Mouse (Mus musculus) Patski (cell line): Measurements from ENCODE around the gene Itgb5. TPM values are rescaled to one million over a fixed set of nuclear protein-coding genes. Genes with fewer than 3 reads are reported as not detected.
A peak's percentile ranks its signal among the peaks of the same experiment; 100 is the strongest.

Source experiments
- ATAC-seq: fragments of 100-300 bp; one replicate; pipeline ENCODE4 v1.8.0; 2021
- CTCF ChIA-PET: fragments of 350-600 bp; sonication (Branson Sonifier 250); formaldehyde crosslinking; loops from one replicate; lab custom pipeline; 2022; ENCODE audit warnings: inconsistent platforms; lab: Charles Lee
- POLR2A ChIA-PET: fragments of 350-600 bp; sonication (Branson Sonifier 250); formaldehyde crosslinking; loops from one replicate; lab custom pipeline; 2022; ENCODE audit warnings: antibody characterized with exemption, inconsistent platforms; lab: Charles Lee
- DNase-seq: peaks from one replicate; pipeline ENCODE4 v3.0.0-alpha.2; 2011; ENCODE audit warnings: low read depth, low spot score
- H3K27me3 ChIP-seq: fragments of 371-371 bp; one replicate; pipeline ENCODE4 v1.5.1; 2021
- CTCF ChIP-seq: fragments of 100-300 bp; IDR thresholded peaks from one replicate; pipeline ENCODE4 v1.5.1; 2021
- in situ Hi-C: fragments of 300-500 bp; cut with MboI; formaldehyde crosslinking; loops from 3 replicates; pipeline ENCODE4 v1.11.1; 2018; ENCODE audit warnings: low pct_unique_long_range_greater_than_20kb, mixed read lengths
- polyA plus RNA-seq: library from polyadenylated mRNA; unstranded; gene quantifications from one replicate; pipeline ENCODE4 v1.2.3, GENCODE M21; 2021

The Itgb5 gene
- polyA plus RNA-seq, 1 experiment from 2014 or later: 355 TPM

- CTCF ChIA-PET: no interaction called here
- ATAC-seq (no peak), DNase-seq (no peak)
- no peaks in the 10 kb centered on the region for H3K27me3 ChIP-seq
- no peak for TF ChIP-seq CTCF
- POLR2A ChIA-PET: no interaction called here
- in situ Hi-C loops: loop anchor here (5.0 kb wide), 1 partner anchor 56 kb away; no protein-coding TSS in a partner anchor
These were observed 67.3 kb downstream of the Itgb5 start for GRCm38 (mm10) chr16:33896801-33897200.

GRCm38 (mm10) chr16:33903664-33904441, 74.4 kb downstream of the Itgb5 start:
- CTCF ChIA-PET: interaction anchor here (1.2 kb wide), 1 partner anchor 85 kb away, joined by 3 read pairs; no protein-coding TSS in a partner anchor
- in situ Hi-C loops: no loop called here

GRCm38 (mm10) chr16:33904553-33904952, 75.1 kb downstream of the Itgb5 start:
- no peak for DNase-seq
- POLR2A ChIA-PET: no interaction called here
- in situ Hi-C loops: no loop called here
- CTCF ChIA-PET: interaction anchor here (1.2 to 1.5 kb wide), 2 partner anchors 53 to 86 kb away, joined by 3 read pairs; no protein-coding TSS in a partner anchor
- TF ChIP-seq CTCF: no peak
- ATAC-seq: no peak
- no peaks in the 10 kb centered on the region for H3K27me3 ChIP-seq

More at GRCm38 (mm10) chr16:33903664-33904441, 74.4 kb downstream of the Itgb5 start:
- ATAC-seq (no peak), DNase-seq (no peak)
- no peak for TF ChIP-seq CTCF
- POLR2A ChIA-PET: no interaction called here
- no peaks in the 10 kb centered on the region for H3K27me3 ChIP-seq

GRCm38 (mm10) chr16:33908239-33908638, 78.8 kb downstream of the Itgb5 start:
- ChIA-PET POLR2A (interaction anchor here (0.5 kb wide), 1 partner anchor 80 kb away, joined by 3 read pairs; no protein-coding TSS in a partner anchor), CTCF (no interaction called here)
- no peak for TF ChIP-seq CTCF
- ATAC-seq: no peak
- DNase-seq: no peak
- no peaks in the 10 kb centered on the region for H3K27me3 ChIP-seq
- in situ Hi-C loops: no loop called here

GRCm38 (mm10) chr16:33914997-33915396, 85.5 kb downstream of the Itgb5 start:
- in situ Hi-C loops: no loop called here

GRCm38 (mm10) chr16:33916473-33917251, 87.2 kb downstream of the Itgb5 start:
- peak; percentile 42 for ATAC-seq

More at GRCm38 (mm10) chr16:33914997-33915396, 85.5 kb downstream of the Itgb5 start:
- DNase-seq: no peak
- H3K27me3 ChIP-seq: no peaks in the 10 kb centered on the region
- POLR2A ChIA-PET: interaction anchor here (0.7 kb wide), 1 partner anchor 17 kb away, joined by 5 read pairs; no protein-coding TSS in a partner anchor
- ATAC-seq: no peak
- TF ChIP-seq CTCF: no peak
- CTCF ChIA-PET: interaction anchor here (1.8 kb wide), 1 partner anchor 15 kb away, joined by 4 read pairs; no protein-coding TSS in a partner anchor

GRCm38 (mm10) chr16:33917390-33917789, 87.9 kb downstream of the Itgb5 start:
- TF ChIP-seq CTCF: no peak
- no peaks in the 10 kb centered on the region for H3K27me3 ChIP-seq
- ChIA-PET POLR2A (interaction anchor here (0.8 kb wide), 1 partner anchor 26 kb away, joined by 5 read pairs; no protein-coding TSS in a partner anchor), CTCF (no interaction called here)
- in situ Hi-C loops: no loop called here
- no peak for DNase-seq
- no peak for ATAC-seq

More at GRCm38 (mm10) chr16:33916473-33917251, 87.2 kb downstream of the Itgb5 start:
- in situ Hi-C loops: no loop called here
- POLR2A ChIA-PET: interaction anchor here (0.8 kb wide), 1 partner anchor 27 kb away, joined by 5 read pairs; no protein-coding TSS in a partner anchor
- peak; percentile 82 for DNase-seq
- CTCF ChIA-PET: interaction anchor here (1.0 to 1.8 kb wide), 2 partner anchors 13 to 21 kb away, joined by 3 to 4 read pairs; no protein-coding TSS in a partner anchor
- no peak for TF ChIP-seq CTCF
- no peaks in the 10 kb centered on the region for H3K27me3 ChIP-seq

GRCm38 (mm10) chr16:33917926-33918325, 88.5 kb downstream of the Itgb5 start:
- ChIA-PET CTCF (no interaction called here), POLR2A (interaction anchor here (0.5 kb wide), 1 partner anchor 23 kb away, joined by 3 read pairs; no protein-coding TSS in a partner anchor)
- ATAC-seq: no peak
- H3K27me3 ChIP-seq: no peaks in the 10 kb centered on the region
- in situ Hi-C loops: no loop called here
- no peak for DNase-seq
- TF ChIP-seq CTCF: no peak

GRCm38 (mm10) chr16:33921514-33921913, 92.0 kb downstream of the Itgb5 start:
- in situ Hi-C loops: no loop called here
- ATAC-seq (no peak), DNase-seq (no peak)
- ChIA-PET POLR2A (no interaction called here), CTCF (interaction anchor here (0.8 to 1.3 kb wide), 2 partner anchors 12 to 35 kb away, joined by 3 read pairs; no protein-coding TSS in a partner anchor)
- H3K27me3 ChIP-seq: no peaks in the 10 kb centered on the region
- TF ChIP-seq CTCF: no peak
